Mouse (Mus musculus) ES-E14 (cell line): ENCODE results near the gene Rpgrip1l.

Source experiments
- HCFC1 ChIP-seq: IDR thresholded peaks from 2 replicates; pipeline ENCODE4 v1.6.1; 2012; ENCODE audit warnings: low read length, inconsistent platforms, borderline replicate concordance; ENCODE audit not compliant: insufficient read depth
- MAFK ChIP-seq: IDR thresholded peaks from 2 replicates; pipeline ENCODE4 v1.6.1; 2014; ENCODE audit warnings: mild to moderate bottlenecking, low read depth, low read length, inconsistent platforms; ENCODE audit not compliant: insufficient read depth

GRCm38 (mm10) chr8:91278060-91278459, 35.0 kb downstream of the Rpgrip1l start:
- TF ChIP-seq MAFK (no peak), HCFC1 (no peak)
